Mouse (Mus musculus): ENCODE measurements around the gene Aagab.

GRCm38 (mm10) chr9:63650905-63651304 lies 48.4 kb downstream of the Aagab start:
- TF ChIP-seq CTCF (IDR thresholded peaks at IDR 0.05; ENCODE audit: low read depth) = no peak
- no peak for TF ChIP-seq EP300 (IDR thresholded peaks at IDR 0.05; ENCODE audit: low read depth)
